Mouse (Mus musculus) kidney, embryonic 16.5 days (tissue): ENCODE data around the gene Epb41l1. TPM values are rescaled to one million over a fixed set of nuclear protein-coding genes. Genes with fewer than 3 reads are reported as not detected.
"Not testable (repeated sequence)": the region's sequence is repeated elsewhere in the genome, so short reads cannot be mapped to it uniquely, and the experiment has no call there.

Experiments
- ATAC-seq: fragments of 200-750 bp; cut with Nextera tagmentation; 2 replicates; pipeline ENCODE4 v1.8.0; 2017; ENCODE audit warnings: moderate TSS enrichment; ENCODE audit not compliant: low FRiP score, low TSS enrichment
- H3K27ac ChIP-seq: fragments of 300-500 bp; sonication (generic); 2 replicates; pipeline ENCODE4 v1.5.1; 2014; ENCODE audit warnings: low read length
- H3K27me3 ChIP-seq: fragments of 300-500 bp; sonication (generic); 2 replicates; pipeline ENCODE4 v1.6.1; 2014; ENCODE audit warnings: low read length, control low read depth, mixed read lengths; ENCODE audit not compliant: insufficient read depth
- H3K36me3 ChIP-seq: fragments of 300-500 bp; sonication (generic); 2 replicates; pipeline ENCODE4 v1.6.1; 2014; ENCODE audit warnings: low read length, control low read depth, mixed read lengths; ENCODE audit not compliant: insufficient read depth
- H3K4me1 ChIP-seq: fragments of 300-500 bp; sonication (generic); 2 replicates; pipeline ENCODE4 v1.6.1; 2014; ENCODE audit warnings: low read length, control low read depth, mixed read lengths; ENCODE audit not compliant: insufficient read depth
- H3K4me2 ChIP-seq: fragments of 300-500 bp; sonication (generic); replicated peaks from 2 replicates; pipeline ENCODE4 v1.6.1; 2014; ENCODE audit warnings: low read depth, low read length
- H3K4me3 ChIP-seq: fragments of 300-500 bp; sonication (generic); 2 replicates; pipeline ENCODE4 v1.5.1; 2014; ENCODE audit warnings: mild to moderate bottlenecking, low read length
- H3K9ac ChIP-seq: fragments of 300-500 bp; sonication (generic); replicated peaks from 2 replicates; pipeline ENCODE4 v1.6.1; 2014; ENCODE audit warnings: low read length
- H3K9me3 ChIP-seq: fragments of 300-500 bp; sonication (generic); 2 replicates; pipeline ENCODE4 v1.6.1; 2016; ENCODE audit warnings: low read length, control low read depth
- WGBS: fragments of 180-500 bp; shearing (Covaris S2); extraction: QIAGEN DNeasy Blood & Tissue Kit; methylation state at CpG from one replicate; pipeline ENCODE4 v1.1.7; 2014; 5-methylcytosine and 5-hydroxymethylcytosine counted together
- polyA plus RNA-seq: library from polyadenylated mRNA; unstranded; fragments of >200 nt; fragmentation: Nextera tagmentation; extraction: Ambion mirVana; gene quantifications from 2 replicates; pipeline ENCODE4 v1.2.1, GENCODE M21; 2015

The Epb41l1 gene
- polyA plus RNA-seq = 2.1 and 2.5 TPM in 2 replicates

DNA sequence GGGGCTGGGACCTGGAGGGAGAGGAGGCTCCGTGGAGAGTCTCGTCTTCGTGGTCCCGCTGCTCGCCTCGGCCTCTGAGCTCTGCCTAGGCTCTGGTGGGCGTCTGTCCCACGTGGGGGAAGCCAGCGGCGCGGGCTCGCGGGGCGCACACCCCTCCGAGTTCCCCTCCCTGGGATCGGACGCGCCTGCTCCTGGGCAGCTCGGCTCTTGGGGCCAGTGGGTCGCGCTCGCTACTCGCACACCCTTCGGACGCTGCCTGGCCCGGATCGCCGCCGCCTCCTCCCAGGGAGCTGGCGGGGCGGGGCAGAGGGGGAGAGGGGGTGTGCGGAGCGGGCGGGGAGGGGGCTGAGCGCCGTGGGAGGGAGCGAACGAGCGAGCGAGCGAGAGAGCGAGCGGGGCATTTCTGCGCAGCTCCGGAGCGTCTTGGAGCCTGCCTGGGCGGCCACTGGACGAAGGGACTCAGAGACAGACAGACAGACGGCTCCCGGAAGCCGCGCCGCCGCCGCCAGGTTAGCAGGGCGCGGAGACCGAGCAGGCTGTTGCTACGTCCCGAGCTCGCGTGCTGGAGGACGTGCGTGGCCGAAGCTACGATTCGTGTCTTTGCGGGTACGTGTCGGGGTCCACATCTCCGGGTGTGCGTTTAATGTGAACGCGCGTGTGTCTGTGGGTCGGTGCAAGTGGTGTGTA, at the start of gene Epb41l1:
Epb41l1 (plus strand) TSS at position 216 of the 687 bp plus-strand sequence.
- Histone ChIP-seq H3K36me3 (no peaks in the 10 kb centered on the region), H3K4me1 (peaks cover 16% of the 10 kb centered on the region), H3K27ac (no peak within 1 kb of the TSS), H3K4me2 (peak within 1 kb of the TSS; percentile 99), H3K9me3 (no peaks in the 10 kb centered on the region), H3K4me3 (peak within 1 kb of the TSS; percentile 68), H3K9ac (peak within 1 kb of the TSS; percentile 71), H3K27me3 (peaks cover 58% of the 10 kb centered on the region)
- peak; percentile 75 for ATAC-seq
- WGBS = under 1% methylated on average over 62 of the region's 76 CpGs

DNA sequence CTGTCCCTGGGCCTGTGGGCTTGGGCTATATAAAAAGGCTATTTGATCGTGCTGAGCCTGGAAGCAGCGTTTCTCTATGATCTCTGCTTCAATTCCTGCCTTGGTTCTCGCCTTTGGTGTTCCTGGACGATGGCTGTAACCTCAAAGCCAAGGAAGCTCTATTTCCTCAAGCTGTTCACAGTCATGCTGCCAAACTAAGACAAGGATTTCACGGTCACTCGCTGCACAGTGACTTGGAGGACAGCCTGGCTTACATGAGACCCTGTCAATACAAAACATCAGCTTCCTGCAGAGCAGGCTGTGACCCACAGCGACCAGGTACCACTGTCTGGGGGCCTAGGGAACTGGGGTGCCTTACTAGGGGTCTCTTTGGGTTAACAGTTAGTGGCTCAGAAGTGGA, 43.8 kb upstream of the Epb41l1 start:
- Histone ChIP-seq H3K9ac (no peak overlapping the region), H3K27me3 (no peaks in the 10 kb centered on the region), H3K4me2 (no peak overlapping the region), H3K4me1 (no peaks in the 10 kb centered on the region), H3K36me3 (no peaks in the 10 kb centered on the region), H3K9me3 (no peaks in the 10 kb centered on the region), H3K4me3 (no peak overlapping the region), H3K27ac (no peak overlapping the region)
- ATAC-seq = no peak
- WGBS = 82% methylated on average over 7 of the region's 7 CpGs

GRCm38 (mm10) chr2:156379929-156380328, 40.8 kb upstream of the Epb41l1 start:
- Histone ChIP-seq H3K27me3 (no peaks in the 10 kb centered on the region), H3K4me1 (no peaks in the 10 kb centered on the region), H3K27ac (no peak overlapping the region), H3K36me3 (no peaks in the 10 kb centered on the region), H3K9ac (no peak overlapping the region), H3K9me3 (peaks cover 3% of the 10 kb centered on the region; the same call in 1 of the 2 replicates), H3K4me3 (no peak overlapping the region), H3K4me2 (no peak overlapping the region)
- ATAC-seq = no peak
- 89% methylated on average over 10 of the region's 10 CpGs for WGBS

DNA sequence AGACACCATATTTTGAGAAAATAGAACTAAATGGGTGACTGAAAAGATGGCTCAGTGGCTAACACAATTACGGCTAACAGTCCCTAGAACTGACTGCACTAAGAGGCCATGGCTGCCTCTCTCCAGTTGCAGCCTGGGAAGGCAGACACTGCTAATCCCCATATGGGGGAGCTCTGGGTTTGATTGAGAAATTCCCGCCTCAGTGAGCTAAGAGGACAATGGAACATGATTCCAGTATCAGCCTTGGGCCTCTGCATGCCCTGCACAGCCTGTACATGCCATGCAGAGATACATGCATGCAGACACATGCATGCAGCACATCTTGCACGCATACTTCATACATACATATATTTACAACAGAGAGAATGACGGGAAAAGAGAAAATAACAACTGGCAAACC, 39.4 kb upstream of the Epb41l1 start:
- Histone ChIP-seq H3K36me3 (no peaks in the 10 kb centered on the region), H3K27me3 (no peaks in the 10 kb centered on the region), H3K27ac (no peak overlapping the region), H3K9ac (no peak overlapping the region), H3K4me2 (no peak overlapping the region), H3K4me1 (no peaks in the 10 kb centered on the region), H3K4me3 (no peak overlapping the region), H3K9me3 (peaks cover 3% of the 10 kb centered on the region; the same call in 1 of the 2 replicates)
- WGBS = 76% methylated on average over 4 of the region's 4 CpGs
- ATAC-seq = no peak

DNA sequence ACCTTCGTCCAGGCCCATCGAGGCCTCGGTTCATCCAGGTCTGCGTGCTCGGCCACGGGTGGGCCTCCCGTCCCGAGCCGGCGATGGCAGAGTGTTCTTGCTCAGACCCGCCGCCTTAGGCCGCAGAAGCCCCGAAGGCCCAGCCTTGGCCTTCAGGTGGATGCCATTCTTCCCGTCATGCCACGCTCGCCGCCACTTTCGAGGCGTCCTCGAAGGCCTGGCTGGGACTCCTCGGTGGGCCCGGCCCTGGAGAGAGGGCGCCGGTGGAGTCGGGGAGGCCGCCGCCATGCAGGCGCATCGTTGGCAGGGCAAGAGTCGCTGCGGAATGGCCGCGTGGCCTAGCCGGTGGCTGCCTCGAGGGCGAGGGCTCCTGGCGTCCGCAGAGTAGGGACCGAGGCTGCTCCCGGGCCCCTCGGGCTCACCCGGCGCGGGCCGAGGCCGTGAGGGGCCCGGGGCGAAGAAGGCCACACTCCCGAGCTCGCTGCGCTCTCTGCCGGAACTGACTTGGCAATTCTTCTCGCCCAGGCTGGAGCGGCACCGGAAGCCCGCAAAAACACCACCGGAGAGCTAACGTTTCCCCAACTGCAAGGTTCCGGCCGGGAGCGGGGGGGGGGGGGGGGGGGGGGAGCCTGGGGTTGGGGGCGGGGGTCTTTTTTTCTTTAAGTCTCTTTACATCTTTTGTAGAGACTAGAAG, 28.1 kb upstream of the Epb41l1 start:
- not testable (repeated sequence) for H3K27me3 ChIP-seq, H3K4me1 ChIP-seq, H3K27ac ChIP-seq, H3K9me3 ChIP-seq, H3K36me3 ChIP-seq
- Histone ChIP-seq H3K4me2 (peak overlapping the region; percentile 42), H3K4me3 (peak overlapping the region; percentile 42), H3K9ac (peak overlapping the region; percentile 59; the same call in 1 of the 2 replicates)
- ATAC-seq = peak; percentile 94
- WGBS = 0% methylated on average over 3 of the region's 63 CpGs

GRCm38 (mm10) chr2:156393155-156393828, 27.4 kb upstream of the Epb41l1 start:
- Histone ChIP-seq H3K9me3 (no peaks in the 10 kb centered on the region), H3K36me3 (no peaks in the 10 kb centered on the region), H3K27ac (no peak overlapping the region), H3K27me3 (no peaks in the 10 kb centered on the region), H3K9ac (no peak overlapping the region), H3K4me2 (peak overlapping the region; percentile 42), H3K4me3 (peak overlapping the region; percentile 42), H3K4me1 (0 out of 2 replicates have a peak, but pooled peaks cover 4% of the 10 kb centered on the region)
- 56% methylated on average over 5 of the region's 5 CpGs for WGBS
- peak; percentile 33; the same call in 1 of the 2 replicates for ATAC-seq

GRCm38 (mm10) chr2:156394282-156394681, 26.4 kb upstream of the Epb41l1 start:
- WGBS = 98% methylated on average over 4 of the region's 4 CpGs
- no peaks in the 10 kb centered on the region for H3K9me3 ChIP-seq
- no peaks in the 10 kb centered on the region for H3K36me3 ChIP-seq
- no peak overlapping the region for H3K4me2 ChIP-seq
- H3K4me3 ChIP-seq = no peak overlapping the region
- H3K27me3 ChIP-seq = no peaks in the 10 kb centered on the region
- 0 out of 2 replicates have a peak, but pooled peaks cover 4% of the 10 kb centered on the region for H3K4me1 ChIP-seq
- ATAC-seq = no peak
- H3K9ac ChIP-seq = no peak overlapping the region
- no peak overlapping the region for H3K27ac ChIP-seq

DNA sequence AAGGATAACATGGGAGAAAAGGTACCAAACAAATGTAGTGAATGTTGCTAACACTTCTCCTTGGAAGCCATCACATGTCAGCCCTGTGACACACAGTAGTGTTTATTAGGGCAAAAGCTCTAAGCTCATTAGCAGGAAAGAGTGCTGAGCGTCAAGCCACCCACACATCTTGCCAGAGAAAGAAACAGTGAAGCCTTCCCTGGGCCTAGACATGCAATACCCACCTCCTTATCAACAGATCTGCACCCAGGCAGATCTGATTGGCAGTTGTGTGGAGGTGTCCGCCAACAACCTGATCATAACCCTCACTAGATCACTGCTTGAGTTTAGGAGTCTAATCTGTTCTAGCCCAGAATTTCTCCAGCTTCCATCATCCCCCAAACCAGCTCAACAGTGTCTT, 24.6 kb upstream of the Epb41l1 start:
- 79% methylated on average over 2 of the region's 2 CpGs for WGBS
- Histone ChIP-seq H3K4me3 (no peak overlapping the region), H3K4me2 (no peak overlapping the region), H3K4me1 (peaks cover 7% of the 10 kb centered on the region; the same call in 1 of the 2 replicates), H3K9ac (no peak overlapping the region), H3K9me3 (no peaks in the 10 kb centered on the region), H3K27ac (no peak overlapping the region), H3K27me3 (no peaks in the 10 kb centered on the region), H3K36me3 (no peaks in the 10 kb centered on the region)
- no peak for ATAC-seq

- H3K4me2 ChIP-seq = no peak overlapping the region
- WGBS = 89% methylated on average over 7 of the region's 7 CpGs
- no peak overlapping the region for H3K27ac ChIP-seq
- no peak overlapping the region for H3K4me3 ChIP-seq
- H3K9ac ChIP-seq = no peak overlapping the region
- no peaks in the 10 kb centered on the region for H3K36me3 ChIP-seq
- H3K9me3 ChIP-seq = no peaks in the 10 kb centered on the region
- no peak for ATAC-seq
- peaks cover 8% of the 10 kb centered on the region; the same call in 1 of the 2 replicates for H3K4me1 ChIP-seq
- H3K27me3 ChIP-seq = no peaks in the 10 kb centered on the region
Measured at GRCm38 (mm10) chr2:156397988-156398387, 22.7 kb upstream of the Epb41l1 start.
